Mouse (Mus musculus) testis, adult 2 months (tissue): ENCODE data around the gene Lce3d. TPM values are rescaled to one million over a fixed set of nuclear protein-coding genes. Genes with fewer than 3 reads are reported as not detected.

Experiments used
- H3K27ac ChIP-seq: fragments of 200-500 bp; 2 replicates; pipeline ENCODE4 v1.5.1; 2012; ENCODE audit warnings: low read depth, low read length; ENCODE audit not compliant: control insufficient read depth, insufficient read depth
- H3K27me3 ChIP-seq: fragments of 200-500 bp; 2 replicates; pipeline ENCODE4 v1.6.1; 2012; ENCODE audit warnings: mild to moderate bottlenecking, low read length, moderate library complexity; ENCODE audit not compliant: control insufficient read depth, insufficient read depth
- H3K36me3 ChIP-seq: fragments of 200-500 bp; 2 replicates; pipeline ENCODE4 v1.6.1; 2012; ENCODE audit warnings: mild to moderate bottlenecking, low read length; ENCODE audit not compliant: control insufficient read depth, insufficient read depth
- H3K4me1 ChIP-seq: fragments of 200-500 bp; 2 replicates; pipeline ENCODE4 v1.6.1; 2012; ENCODE audit warnings: low read length; ENCODE audit not compliant: control insufficient read depth, insufficient read depth
- H3K4me3 ChIP-seq: fragments of 200-500 bp; 2 replicates; pipeline ENCODE4 v1.5.1; 2012; ENCODE audit warnings: low read depth, mild to moderate bottlenecking, low read length, moderate library complexity, mixed read lengths; ENCODE audit not compliant: control insufficient read depth
- CTCF ChIP-seq: fragments of 200-500 bp; IDR thresholded peaks from 2 replicates; pipeline ENCODE4 v1.5.1; 2012; ENCODE audit warnings: low read depth, mild to moderate bottlenecking, inconsistent platforms, low read length, moderate library complexity; ENCODE audit not compliant: control insufficient read depth, insufficient read depth, insufficient replicate concordance
- POLR2A ChIP-seq: fragments of 200-500 bp; IDR thresholded peaks from 2 replicates; pipeline ENCODE4 v1.6.1; 2012; ENCODE audit warnings: low read depth, mild to moderate bottlenecking, inconsistent platforms, low read length, moderate library complexity; ENCODE audit not compliant: control insufficient read depth
- polyA plus RNA-seq: library from polyadenylated mRNA; depleted of rRNA; stranded (reverse); fragments of >200 nt; gene quantifications from 2 replicates; pipeline ENCODE4 v1.2.3, GENCODE M21; 2012; rRNA removed

Gene Lce3d
- polyA plus RNA-seq, 1 experiment: not detected

- Histone ChIP-seq H3K4me3 (no peak overlapping the region), H3K4me1 (no peaks in the 10 kb centered on the region), H3K27ac (no peak overlapping the region), H3K27me3 (no peaks in the 10 kb centered on the region), H3K36me3 (no peaks in the 10 kb centered on the region)
- TF ChIP-seq CTCF: no peak
- TF ChIP-seq POLR2A: no peak
Observed at GRCm38 (mm10) chr3:92978484-92978883, 21.3 kb downstream of the Lce3d start.

GRCm38 (mm10) chr3:92991926-92992325 is 34.7 kb downstream of the Lce3d start, which contains the start of gene Lce3f:
TSS of gene Lce3f (plus strand) at chr3:92992226.
- TF ChIP-seq POLR2A (no peak), CTCF (no peak)
- Histone ChIP-seq H3K4me3 (no peak within 1 kb of the TSS), H3K36me3 (no peaks in the 10 kb centered on the region)

GRCm38 (mm10) chr3:92998691-92999090 is 41.5 kb downstream of the Lce3d start:
- H3K36me3 ChIP-seq: no peaks in the 10 kb centered on the region
- H3K27ac ChIP-seq: no peak overlapping the region
- no peak for TF ChIP-seq POLR2A
- peak; percentile 88 for TF ChIP-seq CTCF
- no peak overlapping the region for H3K4me3 ChIP-seq
- no peaks in the 10 kb centered on the region for H3K27me3 ChIP-seq
- H3K4me1 ChIP-seq: no peaks in the 10 kb centered on the region

More at GRCm38 (mm10) chr3:92991926-92992325, 34.7 kb downstream of the Lce3d start, which contains the start of gene Lce3f:
- Histone ChIP-seq H3K27me3 (no peaks in the 10 kb centered on the region), H3K27ac (no peak within 1 kb of the TSS), H3K4me1 (no peaks in the 10 kb centered on the region)

GRCm38 (mm10) chr3:93000621-93001020 is 43.4 kb downstream of the Lce3d start:
- Histone ChIP-seq H3K27ac (no peak overlapping the region), H3K4me1 (no peaks in the 10 kb centered on the region), H3K4me3 (no peak overlapping the region), H3K36me3 (no peaks in the 10 kb centered on the region), H3K27me3 (no peaks in the 10 kb centered on the region)
- TF ChIP-seq POLR2A: no peak
- no peak for TF ChIP-seq CTCF

- no peak overlapping the region for H3K27ac ChIP-seq
- no peak overlapping the region for H3K4me3 ChIP-seq
- no peaks in the 10 kb centered on the region for H3K4me1 ChIP-seq
- 0 out of 2 replicates have a peak, but pooled peaks have one; percentile 3 for TF ChIP-seq CTCF
- TF ChIP-seq POLR2A: no peak
- no peaks in the 10 kb centered on the region for H3K36me3 ChIP-seq
- no peaks in the 10 kb centered on the region for H3K27me3 ChIP-seq
Observed at GRCm38 (mm10) chr3:93002843-93003242, 45.7 kb downstream of the Lce3d start.

Other genes starting within 250 kb of the Lce3d start
- not detected in 2 replicates for gene Lce1e, start 248.3 kb upstream of the Lce3d start, polyA plus RNA-seq
- gene Lce1f, start 237.0 kb upstream of the Lce3d start, polyA plus RNA-seq: not detected in 2 replicates
- not detected in 2 replicates for gene Gm38119, start 218.3 kb upstream of the Lce3d start, polyA plus RNA-seq
- not detected in 2 replicates for gene Lce1g, start 205.1 kb upstream of the Lce3d start, polyA plus RNA-seq
- gene Lce1h, start 192.3 kb upstream of the Lce3d start, polyA plus RNA-seq: not detected in 2 replicates
- not detected in 2 replicates for gene Lce1i, start 178.5 kb upstream of the Lce3d start, polyA plus RNA-seq
- not detected in 2 replicates for gene Lce1j, start 166.9 kb upstream of the Lce3d start, polyA plus RNA-seq
- not detected in 2 replicates for gene Lce1k, start 149.5 kb upstream of the Lce3d start, polyA plus RNA-seq
- not detected in 2 replicates for gene Kprp, start 130.1 kb upstream of the Lce3d start, polyA plus RNA-seq
- gene Lce1l, start 106.1 kb upstream of the Lce3d start, polyA plus RNA-seq: not detected in 2 replicates
- gene 2310050C09Rik, start 87.2 kb upstream of the Lce3d start, polyA plus RNA-seq: not detected in 2 replicates
- not detected in 2 replicates for gene Lce3a, start 31.2 kb upstream of the Lce3d start, polyA plus RNA-seq
- gene Lce3b, start 24.4 kb upstream of the Lce3d start, polyA plus RNA-seq: not detected in 2 replicates
- gene Lce3c, start 12.9 kb upstream of the Lce3d start, polyA plus RNA-seq: not detected in 2 replicates
- not detected in 2 replicates for gene Lce3e, start 9.7 kb downstream of the Lce3d start, polyA plus RNA-seq
- gene Lce3f, start 34.8 kb downstream of the Lce3d start, polyA plus RNA-seq: not detected in 2 replicates
- not detected in 2 replicates for gene Crct1, start 58.3 kb downstream of the Lce3d start, polyA plus RNA-seq
- gene Lce1m, start 61.7 kb downstream of the Lce3d start, polyA plus RNA-seq: not detected in 2 replicates
- not detected in 2 replicates for gene Gm4858, start 111.4 kb downstream of the Lce3d start, polyA plus RNA-seq
- gene Crnn, start 187.4 kb downstream of the Lce3d start, polyA plus RNA-seq: not detected in 2 replicates
- gene Flg2, start 239.9 kb downstream of the Lce3d start, polyA plus RNA-seq: not detected in 2 replicates